Mouse (Mus musculus) layer of hippocampus, adult 11-12 months (tissue): ENCODE results near the gene Ccdc117.
"Not testable (repeated sequence)": the region's sequence is repeated elsewhere in the genome, so short reads cannot be mapped to it uniquely, and the experiment has no call there.

Source experiments
- DNase-seq: peaks from one replicate; pipeline ENCODE4 v3.0.0; 2022; ENCODE audit warnings: low spot score

The Ccdc117 gene

GRCm38 (mm10) chr11:5530717-5531116, 11.3 kb downstream of the Ccdc117 start:
- DNase-seq: no peak

GRCm38 (mm10) chr11:5530172-5530571, 11.8 kb downstream of the Ccdc117 start:
- no peak for DNase-seq

GRCm38 (mm10) chr11:5528841-5529240, 13.1 kb downstream of the Ccdc117 start:
- DNase-seq: no peak

- DNase-seq: no peak
Measured at GRCm38 (mm10) chr11:5527865-5528523, 14.0 kb downstream of the Ccdc117 start.

DNA sequence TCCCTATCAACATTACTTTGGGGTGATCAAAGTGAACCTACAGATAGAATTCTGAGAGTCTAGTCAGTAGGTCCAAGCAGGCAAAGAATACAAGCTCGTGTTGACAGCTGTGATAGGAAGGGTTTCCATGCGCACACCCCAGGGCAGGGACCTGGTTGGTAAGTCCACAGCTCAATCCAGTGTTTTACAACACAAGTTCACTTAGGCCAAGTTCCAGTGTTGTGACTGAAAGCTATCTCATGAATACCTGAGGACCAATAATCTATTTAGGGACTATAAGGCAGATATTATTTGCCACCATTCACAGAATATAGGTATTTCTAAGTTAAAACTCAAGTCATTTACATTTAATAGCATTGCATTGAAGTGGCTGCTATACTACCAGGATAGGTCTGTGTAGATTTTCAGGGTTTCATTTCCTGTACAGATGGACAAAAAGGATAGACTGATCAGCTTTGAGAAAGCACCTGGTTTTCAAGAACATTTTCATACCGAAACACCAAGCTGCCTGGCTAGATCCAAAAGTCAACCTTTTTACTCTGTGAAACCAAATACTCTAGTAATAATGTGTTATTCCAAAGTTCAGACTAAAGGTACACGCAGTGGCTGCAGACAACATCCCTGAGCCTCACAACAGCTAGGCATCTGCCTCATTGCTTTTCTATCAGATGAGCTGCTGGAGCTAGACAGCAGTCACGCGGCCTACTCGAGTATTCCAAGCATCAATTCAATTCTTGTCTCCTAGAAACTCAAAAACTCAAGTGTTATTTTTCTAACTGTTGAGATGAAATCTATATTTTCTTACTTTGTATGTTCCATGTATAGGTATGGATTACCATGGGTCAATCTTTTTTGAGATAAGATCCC, 15.2 kb downstream of the Ccdc117 start:
- DNase-seq: no peak

DNA sequence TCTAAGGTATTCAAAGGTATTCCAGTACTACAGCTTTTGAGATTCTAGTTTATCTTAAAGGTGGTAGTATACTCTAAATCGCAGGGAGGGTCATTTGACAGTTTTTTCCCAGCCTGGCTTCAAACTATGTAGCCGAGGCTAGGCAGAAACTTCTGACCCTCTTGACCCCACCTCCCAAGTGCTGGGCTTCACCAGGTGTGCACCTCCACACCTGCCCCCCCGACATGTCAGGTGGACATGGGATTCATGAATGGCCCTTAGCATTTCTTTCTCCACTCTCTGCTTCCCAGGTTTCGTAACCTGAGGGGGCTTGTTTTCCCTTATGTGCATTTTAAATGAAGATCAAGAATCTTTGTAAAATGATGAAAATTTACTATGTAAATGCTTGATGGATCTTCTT, 16.6 kb downstream of the Ccdc117 start:
- DNase-seq: no peak

- no peak for DNase-seq
Measured at GRCm38 (mm10) chr11:5522798-5523415, 19.1 kb downstream of the Ccdc117 start.

GRCm38 (mm10) chr11:5521516-5522291, 20.3 kb downstream of the Ccdc117 start:
- peak; percentile 70 for DNase-seq

GRCm38 (mm10) chr11:5521266-5521515, 20.8 kb downstream of the Ccdc117 start:
- no peak for DNase-seq

- peak; percentile 99 for DNase-seq
Measured at GRCm38 (mm10) chr11:5520412-5521265, 21.3 kb downstream of the Ccdc117 start, which contains the start of gene Xbp1. Gene Xbp1, plus strand, starts transcription at chr11:5520659.

GRCm38 (mm10) chr11:5519681-5520080, 22.3 kb downstream of the Ccdc117 start:
- no peak for DNase-seq

DNA sequence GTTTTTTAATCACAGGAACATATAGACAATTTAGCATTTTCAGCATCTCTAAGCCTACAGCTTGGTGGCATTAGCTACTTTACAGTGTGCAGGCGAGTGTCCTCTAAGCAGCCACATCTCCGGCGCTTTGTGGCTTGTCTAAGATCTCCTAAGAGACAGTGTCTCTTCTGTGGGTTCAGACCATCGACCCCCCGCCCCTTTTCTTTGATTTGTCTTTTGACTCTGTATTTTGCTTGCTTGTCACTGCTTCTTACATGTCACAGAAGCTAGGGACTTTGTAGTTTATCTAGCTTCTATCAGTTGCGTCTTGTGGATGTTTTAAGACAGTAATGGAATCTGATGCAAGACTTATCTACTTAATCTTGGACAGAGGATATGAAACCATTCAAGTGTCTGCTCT, 24.6 kb downstream of the Ccdc117 start:
- no peak for DNase-seq

DNA sequence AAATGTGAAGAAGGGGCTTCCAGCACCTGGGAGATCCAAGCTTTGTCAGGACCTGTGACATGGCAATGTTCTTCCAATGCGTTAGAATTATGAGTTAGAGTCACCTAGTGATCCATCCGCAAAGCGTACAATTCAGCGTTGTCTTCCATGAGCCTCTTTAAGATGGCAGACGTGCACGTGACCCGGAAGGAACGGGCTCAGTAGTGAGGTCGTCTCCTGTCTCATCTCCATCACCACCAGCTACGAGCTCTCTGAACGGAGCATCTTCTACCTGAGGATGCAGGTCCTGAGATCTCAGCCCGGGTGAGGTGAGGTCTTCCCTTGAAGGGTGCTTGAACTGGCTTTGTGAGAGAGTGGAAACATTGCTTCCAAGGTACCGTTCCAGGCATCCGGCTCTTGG, 25.4 kb downstream of the Ccdc117 start:
- no peak for DNase-seq

GRCm38 (mm10) chr11:5516151-5516550, 25.8 kb downstream of the Ccdc117 start:
- DNase-seq: no peak

DNA sequence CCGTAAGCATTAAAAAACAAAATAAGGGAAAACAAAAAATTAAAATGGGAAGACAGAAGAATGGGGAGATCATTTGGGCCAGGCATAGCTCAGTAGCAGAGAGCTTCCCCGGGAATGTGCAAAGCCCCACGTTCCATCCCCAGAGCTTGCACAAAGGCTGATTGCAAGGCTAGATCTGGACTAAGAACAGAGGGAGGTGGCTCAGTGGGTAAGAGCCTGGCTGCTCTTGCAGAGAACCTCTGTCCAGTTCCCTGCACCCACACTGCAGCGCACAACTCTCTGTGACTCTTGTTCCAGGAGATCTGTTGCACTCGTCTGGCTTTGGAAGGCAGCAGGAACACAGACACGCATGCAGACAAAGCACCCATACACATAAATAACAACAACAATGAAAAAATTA, 26.3 kb downstream of the Ccdc117 start:
- no peak for DNase-seq

- no peak for DNase-seq
Measured at GRCm38 (mm10) chr11:5515196-5515595, 26.8 kb downstream of the Ccdc117 start.

- no peak for DNase-seq
Measured at GRCm38 (mm10) chr11:5514091-5514490, 27.9 kb downstream of the Ccdc117 start.

- no peak for DNase-seq
Measured at GRCm38 (mm10) chr11:5512961-5513360, 29.0 kb downstream of the Ccdc117 start.

GRCm38 (mm10) chr11:5512099-5512725, 29.8 kb downstream of the Ccdc117 start:
- DNase-seq: no peak

- DNase-seq: not testable (repeated sequence)
Measured at GRCm38 (mm10) chr11:5510686-5511085, 31.3 kb downstream of the Ccdc117 start.

GRCm38 (mm10) chr11:5510099-5510391, 31.9 kb downstream of the Ccdc117 start:
- no peak for DNase-seq
